Mouse (Mus musculus) ES-Bruce4 (cell line): ENCODE data around the gene Olfr372.

Source experiments
- CTCF ChIP-seq: IDR thresholded peaks from one replicate; pipeline ENCODE4 v1.8.1; 2011; ENCODE audit warnings: low read depth, low read length
- EP300 ChIP-seq: IDR thresholded peaks from 2 replicates; pipeline ENCODE4 v1.6.1; 2011; ENCODE audit warnings: low read depth, low read length; ENCODE audit not compliant: insufficient read depth
- POLR2A ChIP-seq: IDR thresholded peaks from one replicate; pipeline ENCODE4 v1.8.1; 2011; ENCODE audit warnings: low read length; ENCODE audit not compliant: insufficient read depth

DNA sequence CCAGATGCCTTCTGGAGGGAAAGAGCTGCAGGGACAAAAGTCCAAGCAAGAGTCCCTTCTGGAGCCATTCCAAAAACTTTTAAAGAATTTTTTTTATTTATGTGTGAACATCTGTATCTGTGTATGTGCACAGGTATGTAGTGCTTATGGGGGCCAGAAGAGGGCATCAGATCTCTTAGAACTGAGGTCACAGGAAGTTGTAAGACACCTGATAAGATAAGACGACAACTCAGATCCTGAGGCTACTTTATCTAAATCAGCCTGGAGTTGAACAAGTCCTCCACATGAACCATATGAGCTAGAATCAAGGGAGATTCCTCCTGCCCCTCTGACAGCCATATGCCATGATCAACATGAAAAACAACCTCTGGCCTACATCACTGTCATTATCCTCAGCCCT is 41.6 kb upstream of the Olfr372 start:
- no peak for TF ChIP-seq CTCF
- no peak for TF ChIP-seq POLR2A
- TF ChIP-seq EP300 = no peak
